Mouse (Mus musculus) right cerebral cortex, adult 18-20 months (tissue): Measurements from ENCODE around the gene Fam160a1.

Experiments
- DNase-seq: peaks from one replicate; pipeline ENCODE4 v3.0.0; 2022; ENCODE audit warnings: mixed read lengths

The Fam160a1 gene

DNA sequence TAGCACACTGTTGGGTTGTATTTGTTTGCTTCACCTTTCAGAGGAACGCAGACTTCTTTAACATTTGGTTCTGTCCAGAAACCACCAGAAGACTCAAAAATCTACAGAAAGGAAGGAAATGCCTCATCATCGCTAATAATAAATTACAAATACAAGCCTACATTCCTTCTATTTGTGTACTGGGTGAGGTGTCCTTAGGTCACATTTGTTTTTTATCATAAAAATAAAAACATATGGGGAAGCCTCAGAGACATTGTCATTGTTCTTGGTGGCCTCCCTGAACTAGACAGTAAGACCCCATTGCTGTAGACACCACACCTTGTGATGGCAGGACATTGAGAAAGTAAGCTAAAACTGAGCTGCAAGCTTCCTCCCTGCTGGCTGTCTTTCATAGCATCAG lies at the start of gene Fam160a1:
TSS of gene Fam160a1 (minus strand) at position 101 of the 400 bp plus-strand sequence.
- DNase-seq: no peak

DNA sequence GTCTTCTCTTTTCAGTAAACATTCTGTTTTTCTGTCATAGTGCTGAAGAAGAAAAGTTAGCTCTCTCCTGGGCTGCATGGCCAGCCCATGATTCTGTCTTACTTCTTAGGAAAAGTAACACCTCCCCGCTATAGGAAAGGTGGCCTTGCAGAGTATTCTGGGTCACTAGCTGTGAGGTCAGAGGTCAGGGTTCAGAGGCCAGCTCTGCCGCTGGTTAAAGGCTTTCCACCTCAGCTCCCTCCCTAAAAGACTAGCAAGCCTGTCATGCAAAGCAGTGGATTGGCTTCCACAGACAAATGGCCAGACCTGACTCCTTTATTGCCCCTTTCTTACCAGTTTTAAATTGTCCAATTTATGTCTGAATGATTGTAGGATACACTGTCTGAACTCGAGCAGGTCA lies 46.9 kb upstream of the Fam160a1 start:
- no peak for DNase-seq

DNA sequence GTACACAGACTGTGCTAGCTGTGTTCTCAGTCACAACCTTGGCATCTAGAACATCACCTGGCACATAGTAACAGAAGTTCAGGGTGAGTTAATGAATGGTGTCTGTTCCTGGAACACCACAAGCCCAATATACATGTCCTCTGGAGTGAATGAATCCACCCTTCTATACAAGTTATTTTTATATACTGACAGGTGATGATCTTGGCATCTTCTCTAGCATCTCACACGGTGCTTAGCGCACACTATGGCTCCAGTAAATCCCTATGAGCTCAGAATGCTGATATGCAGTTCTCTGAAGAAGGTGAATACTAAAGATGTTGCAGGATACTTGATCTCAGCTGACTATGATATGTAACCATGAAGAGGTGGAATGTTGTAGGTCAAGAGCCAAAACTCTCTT lies 45.8 kb upstream of the Fam160a1 start:
- DNase-seq: no peak

DNA sequence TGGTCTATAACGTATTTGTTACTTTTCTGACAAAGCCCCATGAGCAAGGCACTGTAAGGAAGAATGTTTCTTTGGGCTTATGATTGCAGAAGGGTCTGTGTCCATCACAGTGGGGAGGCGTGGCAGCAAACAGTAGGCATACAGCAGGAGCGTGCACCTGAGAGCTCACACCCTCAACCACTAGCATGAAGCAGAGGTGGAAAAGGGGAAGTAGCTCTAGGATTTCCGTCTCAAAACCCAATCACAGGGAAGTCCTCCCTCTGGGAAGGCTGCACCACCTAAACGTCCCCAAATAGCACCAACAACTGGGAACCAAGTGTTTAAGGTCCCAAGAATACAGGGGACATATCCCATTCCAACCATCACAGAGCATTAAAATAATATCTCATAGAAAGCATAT lies 43.9 kb upstream of the Fam160a1 start:
- no peak for DNase-seq

DNA sequence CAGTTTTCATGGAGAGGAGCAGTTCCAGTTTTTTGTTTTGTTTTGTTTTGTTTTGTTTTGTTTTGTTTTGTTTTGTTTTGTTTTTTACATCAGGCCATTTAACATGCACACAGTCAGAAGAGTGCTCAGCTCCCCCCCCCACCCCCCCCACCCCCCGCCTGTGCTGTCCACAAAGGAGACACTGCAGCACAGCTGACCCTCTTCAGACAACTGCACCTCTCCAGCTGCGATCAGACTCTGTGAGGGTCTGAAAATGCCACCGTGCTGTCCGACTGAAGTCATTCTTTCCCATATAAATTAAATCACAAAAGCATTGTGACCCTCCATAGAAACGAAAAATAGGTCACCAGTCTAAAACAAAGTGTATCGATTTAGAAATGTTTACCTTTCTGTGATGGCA lies 42.2 kb upstream of the Fam160a1 start:
- DNase-seq: no peak

DNA sequence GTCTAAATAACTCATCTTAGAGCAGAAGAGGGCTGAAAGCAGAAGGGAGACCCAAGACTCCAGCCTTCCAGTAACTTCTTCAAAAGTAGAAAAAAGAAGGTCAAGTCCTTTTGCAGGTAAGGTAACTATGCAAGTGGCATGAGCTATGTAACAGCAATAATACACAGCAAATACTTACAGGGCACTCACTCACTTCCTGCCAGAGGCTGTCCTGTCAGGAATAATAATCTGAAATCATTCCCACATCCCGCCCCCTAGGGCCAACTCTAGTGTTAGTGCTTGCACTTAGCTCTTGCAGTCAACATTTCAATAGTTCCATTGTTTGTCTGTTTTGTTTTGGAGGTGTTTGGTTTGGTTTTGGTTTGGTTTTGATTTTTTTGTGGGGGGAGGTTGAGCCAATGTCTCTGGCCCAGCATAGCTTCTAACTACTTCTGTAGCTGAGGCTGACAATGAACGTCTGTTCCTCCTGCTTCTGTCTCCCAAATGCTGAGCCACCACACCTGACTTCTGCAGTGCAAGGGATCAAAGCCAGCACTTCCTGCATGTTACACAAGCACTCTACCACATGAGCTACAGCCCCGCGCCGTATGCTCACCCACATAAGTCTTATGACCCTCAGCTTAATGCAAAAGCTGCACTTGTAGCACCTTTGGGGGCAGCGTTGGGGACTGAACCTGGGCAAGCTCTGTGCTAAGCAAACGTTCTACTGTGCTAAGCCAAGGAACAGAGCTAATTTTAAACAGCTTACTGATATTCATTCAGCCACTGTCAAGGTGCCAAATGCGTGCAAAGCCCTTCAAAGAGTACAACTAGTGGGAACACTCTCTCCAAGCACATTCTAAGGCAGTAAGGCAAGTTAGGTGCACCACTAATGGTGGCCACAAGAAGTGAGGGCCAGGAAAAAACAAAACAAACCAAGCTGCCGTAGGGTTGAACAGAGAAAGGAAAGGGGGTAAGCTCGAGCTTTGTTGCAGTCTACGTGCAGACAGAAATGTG lies 41.3 kb upstream of the Fam160a1 start:
- DNase-seq: peak; percentile 8

DNA sequence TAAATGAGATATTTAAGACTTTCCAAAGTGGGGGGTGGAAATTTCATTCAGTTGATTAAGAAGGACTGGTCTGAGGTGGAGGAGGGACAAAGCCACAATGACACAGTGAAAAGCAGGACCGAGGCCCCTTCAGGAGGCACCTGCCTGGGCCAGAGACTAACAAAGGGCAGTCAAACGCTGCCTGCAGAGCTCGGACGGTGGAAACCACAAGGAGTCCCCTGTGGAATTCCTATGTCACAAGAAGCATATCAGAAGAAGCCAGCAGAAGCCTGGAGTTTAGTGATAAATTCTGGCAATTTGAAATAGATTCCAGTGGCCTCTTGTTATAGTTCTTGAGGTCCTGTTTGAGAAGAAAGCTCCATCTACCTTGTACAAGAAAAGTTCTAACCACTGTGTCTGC lies 40.0 kb upstream of the Fam160a1 start:
- DNase-seq: no peak

DNA sequence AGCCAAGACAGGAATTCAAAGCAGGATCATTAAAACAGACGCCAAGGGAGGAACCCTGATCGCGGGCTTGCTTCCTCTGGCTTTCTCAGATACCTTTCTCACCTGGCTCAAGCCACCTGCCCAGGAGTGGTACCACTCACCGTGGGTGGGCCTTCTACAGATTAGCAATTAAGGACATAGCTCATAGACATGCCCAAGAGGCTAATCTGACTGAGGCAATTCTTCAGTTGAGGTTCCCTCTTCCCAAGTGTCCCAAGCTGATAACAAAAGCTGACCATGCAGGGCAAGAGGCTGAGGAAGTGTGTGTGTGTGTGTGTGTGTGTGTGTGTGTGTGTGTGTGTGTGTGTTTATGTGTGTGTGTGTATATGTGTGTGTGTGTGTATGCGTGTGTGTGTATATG lies 38.9 kb upstream of the Fam160a1 start:
- no peak for DNase-seq

DNA sequence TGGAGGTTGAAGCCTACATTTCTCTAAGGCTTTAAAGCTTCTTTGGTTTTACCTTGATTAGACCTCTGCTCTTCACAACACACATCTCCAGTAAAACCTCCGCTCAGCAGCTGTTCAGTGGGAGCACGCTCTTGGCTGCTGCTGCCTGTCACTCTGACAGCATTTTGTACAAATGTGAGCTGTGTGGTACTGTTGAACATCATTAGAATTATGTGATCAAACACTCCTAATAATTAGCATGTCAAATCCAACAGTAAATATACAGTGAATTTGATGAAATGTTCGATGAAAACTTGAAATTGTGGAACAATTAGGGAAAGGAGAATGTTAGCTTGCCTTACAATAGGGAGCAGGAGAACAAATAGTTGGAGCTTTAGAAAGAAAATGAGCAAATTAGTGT lies 38.0 kb upstream of the Fam160a1 start:
- no peak for DNase-seq

DNA sequence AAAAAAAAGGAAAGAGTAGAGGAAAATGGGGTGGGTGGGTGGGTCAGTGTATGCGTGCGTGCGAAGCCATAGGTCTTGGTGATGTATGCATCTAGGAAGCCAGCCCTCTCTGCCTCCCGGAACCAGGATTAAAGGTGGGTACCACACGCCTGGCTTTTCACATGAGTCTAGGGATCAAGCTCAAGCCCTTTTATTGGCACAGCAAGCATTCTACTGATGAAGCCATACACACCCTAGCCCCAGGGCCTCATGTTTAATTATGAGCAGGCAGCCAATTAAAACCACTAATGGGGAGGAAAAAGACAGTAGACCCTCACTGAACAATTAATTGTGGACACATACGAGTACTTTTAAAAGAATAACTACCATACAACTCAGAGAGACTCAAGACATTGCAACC lies 37.1 kb upstream of the Fam160a1 start:
- no peak for DNase-seq

DNA sequence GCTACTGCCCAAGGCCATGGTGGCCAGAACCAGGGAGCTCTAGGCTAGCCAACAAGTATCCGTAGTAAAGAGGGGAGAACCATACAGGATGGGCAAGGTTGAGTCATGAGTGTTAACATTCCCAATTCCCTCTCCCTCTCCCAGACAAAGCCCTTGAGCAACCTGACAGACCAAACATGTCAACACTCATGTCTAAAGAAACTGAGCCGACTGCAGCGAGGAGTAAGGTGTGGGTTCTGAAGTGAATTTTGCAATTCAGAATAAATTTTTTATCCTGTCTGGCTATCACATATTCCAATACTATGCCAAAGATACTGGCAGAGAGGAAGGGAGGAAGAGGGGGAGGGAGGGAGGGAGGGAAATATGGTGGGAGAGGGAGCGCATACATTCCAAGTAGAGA lies 36.6 kb upstream of the Fam160a1 start:
- no peak for DNase-seq

DNA sequence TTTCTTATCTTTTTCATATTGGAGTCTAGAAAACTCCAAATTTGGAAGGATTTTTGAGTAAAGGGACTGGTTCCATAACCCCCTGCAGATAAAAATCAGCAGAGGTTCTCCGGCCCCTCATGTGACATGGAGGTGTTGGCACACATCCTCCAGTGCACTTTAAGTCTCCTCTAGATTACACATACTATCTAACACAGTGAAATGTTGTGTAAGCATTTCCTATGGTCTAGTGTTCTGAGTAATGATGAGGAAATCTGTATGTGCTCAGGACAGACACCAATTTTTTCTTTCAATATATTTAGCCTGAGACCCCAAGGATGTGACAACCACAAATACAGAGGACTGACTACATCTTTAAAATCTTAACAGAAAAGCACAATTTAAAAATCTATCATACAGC lies 33.0 kb upstream of the Fam160a1 start:
- DNase-seq: no peak

DNA sequence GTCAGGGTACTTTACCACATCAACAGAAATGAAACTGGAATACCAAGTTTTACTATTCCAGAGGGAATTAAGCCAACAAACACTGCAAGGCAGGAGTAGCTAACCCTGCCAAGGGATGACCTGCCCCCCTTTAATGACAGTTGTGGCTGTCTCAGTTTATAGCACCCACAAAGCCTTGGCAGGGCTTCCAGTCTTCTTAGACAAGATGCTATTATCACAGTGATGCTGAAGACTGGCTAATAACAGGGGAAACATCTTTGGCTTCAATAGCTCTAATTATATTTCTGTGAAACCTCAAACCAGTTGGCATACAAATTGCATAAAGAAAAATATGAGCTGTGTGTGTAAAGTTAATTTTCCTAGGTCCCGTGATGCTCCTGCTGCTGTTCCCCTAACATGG lies 29.2 kb upstream of the Fam160a1 start:
- DNase-seq: no peak

DNA sequence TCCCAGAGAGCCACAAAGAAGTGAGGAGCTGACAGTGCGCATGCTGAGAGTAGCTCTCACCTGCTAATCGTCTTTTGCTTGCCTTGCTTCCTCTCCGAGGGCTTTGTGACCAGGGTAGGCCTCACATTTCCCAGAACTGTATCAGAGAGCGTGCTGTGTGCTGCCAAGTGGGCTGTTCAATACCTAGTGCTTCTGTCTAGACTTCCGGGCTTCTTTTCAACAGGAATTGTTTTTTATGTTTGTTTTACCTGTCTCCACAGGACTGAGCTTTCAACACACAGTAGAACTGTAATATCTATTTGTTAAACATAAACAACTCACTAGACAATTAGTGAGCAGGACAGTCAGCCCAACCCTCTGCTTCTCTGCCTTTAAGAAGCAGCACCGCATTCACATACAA lies 28.2 kb upstream of the Fam160a1 start:
- DNase-seq: no peak

DNA sequence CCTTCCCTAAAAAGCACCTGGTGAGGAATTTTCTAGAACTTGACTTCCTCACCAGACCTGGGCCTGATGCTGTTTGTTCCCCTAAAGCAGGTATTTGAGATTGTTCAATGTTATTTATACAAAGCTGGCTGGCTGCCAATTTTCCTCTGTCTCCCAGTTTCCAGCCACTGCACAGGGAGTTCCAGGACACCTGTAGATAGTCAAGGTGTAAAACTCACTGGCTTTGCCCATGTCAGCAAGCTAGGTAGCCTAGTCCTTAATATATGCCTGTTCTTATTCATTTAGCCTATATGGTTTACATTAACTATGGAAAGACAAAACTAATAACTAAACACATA lies 25.8 kb upstream of the Fam160a1 start:
- DNase-seq: no peak

DNA sequence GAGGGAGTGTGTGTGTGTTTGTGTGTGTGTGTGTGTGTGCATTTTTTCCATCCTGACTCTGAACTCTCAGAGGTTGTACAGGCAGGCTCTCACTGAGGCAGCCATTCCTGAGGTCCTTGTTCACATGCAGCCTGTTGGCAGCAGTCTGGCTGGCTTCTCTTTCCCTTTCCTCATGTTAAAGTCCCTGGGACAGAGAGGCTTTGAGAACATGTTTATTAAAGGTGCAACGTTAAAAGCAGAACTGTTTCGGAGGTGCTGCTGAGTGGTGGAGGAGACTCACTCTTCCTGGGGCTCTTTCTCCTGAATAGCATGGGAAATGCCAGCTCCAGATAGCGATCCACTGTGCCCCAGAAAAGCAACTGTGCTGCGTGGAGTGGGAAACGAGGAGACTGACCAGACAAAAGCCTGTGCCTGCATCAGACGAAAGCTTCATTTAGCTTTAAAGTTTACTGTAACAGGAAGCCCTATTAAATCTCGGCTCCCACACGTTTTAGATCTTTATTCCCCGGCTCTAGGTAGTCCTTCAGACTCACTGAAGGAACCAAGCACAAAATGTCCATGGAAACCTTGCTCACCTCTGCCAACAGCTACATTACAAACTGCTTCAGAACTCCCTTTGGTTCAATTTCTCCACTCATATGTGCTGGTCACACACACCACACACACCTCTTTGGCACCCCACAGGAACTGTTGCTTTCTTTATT lies 25.2 kb upstream of the Fam160a1 start:
- no peak for DNase-seq

DNA sequence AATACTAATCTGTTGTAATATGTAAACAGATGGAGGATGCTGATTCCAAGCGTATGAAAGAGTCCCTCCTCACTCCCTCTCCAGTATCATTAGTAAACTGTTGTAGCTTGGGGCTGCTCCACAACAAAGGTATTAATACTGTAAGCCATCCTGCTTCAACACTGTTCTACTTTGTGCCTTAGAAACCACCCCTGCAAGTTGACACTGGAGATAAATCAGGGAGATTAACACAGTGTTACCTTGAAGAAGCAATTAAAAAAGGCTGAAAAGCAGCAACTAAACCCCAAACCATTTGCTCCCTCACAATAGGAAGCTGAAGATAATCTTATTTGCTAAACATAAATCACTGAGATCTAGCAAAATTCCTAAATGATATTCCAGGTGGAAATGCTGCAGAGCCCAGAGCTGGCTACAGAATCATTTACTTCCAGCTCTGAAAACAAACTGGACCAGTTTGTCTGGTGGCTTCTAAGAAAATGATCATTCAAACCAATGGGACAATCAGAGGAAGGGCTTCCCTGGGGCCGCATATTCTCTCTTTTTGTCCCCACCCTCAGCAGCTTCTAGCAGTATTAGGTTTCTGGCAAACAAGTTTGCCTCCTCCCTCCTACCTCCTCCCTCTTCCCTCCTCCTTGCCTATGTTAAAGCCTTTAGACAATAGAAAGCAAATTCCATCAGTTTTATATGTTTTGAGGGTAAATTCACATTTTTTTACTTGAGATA lies 24.5 kb upstream of the Fam160a1 start:
- DNase-seq: no peak

DNA sequence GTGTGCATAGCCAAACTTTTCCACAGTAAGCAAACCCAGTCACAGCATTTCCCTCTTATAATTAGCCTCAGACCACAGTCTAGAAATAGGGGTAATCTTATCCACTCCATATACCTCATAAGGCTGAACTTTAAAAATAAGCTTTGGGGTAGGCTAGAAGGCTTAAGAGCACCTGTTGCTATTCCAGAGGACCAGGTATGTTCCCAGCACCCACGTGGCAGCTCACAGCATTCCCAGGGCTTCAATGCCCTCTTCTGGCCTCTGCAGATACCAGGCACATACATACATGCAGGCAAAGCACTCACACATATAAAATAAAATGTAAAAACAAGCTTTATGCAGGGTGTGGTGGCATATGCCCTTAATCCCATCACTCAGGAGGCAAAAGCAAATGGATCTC lies 16.5 kb upstream of the Fam160a1 start:
- DNase-seq: no peak

DNA sequence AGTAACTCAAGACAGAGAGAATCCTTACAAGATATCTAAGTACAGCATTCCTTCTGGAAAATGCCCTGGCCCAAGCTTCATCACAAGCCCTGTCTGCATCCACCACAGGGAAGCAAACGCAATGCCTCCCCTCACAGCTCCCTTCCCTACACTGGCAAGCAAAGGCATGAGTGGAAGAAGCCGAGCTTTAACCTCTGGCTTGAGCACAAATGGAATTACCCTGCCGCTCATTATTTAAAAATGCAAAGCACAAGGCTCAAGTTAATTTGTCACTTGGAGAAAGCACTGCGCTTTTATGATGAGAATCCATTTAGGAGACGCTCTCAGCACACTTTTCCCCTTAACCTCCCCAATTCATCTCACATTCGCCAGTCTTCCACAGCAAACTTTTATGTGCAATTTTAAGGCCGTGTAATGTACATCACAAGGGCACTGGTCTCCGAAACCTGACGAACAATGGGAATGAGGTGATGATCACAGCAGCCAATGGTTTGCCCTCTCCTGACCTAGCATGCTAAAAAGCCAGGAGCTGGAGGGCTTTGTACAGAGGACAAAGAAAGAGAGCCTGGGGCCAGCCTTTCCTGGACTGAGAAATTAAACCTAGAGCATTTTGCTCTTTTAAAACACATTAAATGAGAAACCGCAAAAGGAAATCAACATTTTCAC lies 15.5 kb upstream of the Fam160a1 start:
- DNase-seq: no peak

DNA sequence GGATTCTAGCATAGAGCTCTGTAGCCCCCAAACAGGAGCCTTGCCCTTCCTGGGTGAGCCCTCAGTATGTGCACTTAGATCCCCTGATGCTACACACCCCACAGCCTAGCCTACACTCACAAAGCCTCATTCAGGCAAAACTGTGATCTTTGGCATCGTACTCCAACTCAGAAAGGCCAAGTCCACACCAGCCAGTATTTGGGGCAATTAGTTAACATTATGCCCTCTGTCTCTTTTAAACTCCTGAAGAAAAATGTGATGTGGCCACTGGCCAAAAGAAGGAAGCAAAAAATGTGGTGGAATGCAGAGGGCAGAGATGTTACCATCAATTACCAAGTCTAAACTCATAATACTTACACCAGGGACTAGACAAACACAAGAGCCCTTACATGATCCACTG lies 14.7 kb upstream of the Fam160a1 start:
- DNase-seq: no peak

DNA sequence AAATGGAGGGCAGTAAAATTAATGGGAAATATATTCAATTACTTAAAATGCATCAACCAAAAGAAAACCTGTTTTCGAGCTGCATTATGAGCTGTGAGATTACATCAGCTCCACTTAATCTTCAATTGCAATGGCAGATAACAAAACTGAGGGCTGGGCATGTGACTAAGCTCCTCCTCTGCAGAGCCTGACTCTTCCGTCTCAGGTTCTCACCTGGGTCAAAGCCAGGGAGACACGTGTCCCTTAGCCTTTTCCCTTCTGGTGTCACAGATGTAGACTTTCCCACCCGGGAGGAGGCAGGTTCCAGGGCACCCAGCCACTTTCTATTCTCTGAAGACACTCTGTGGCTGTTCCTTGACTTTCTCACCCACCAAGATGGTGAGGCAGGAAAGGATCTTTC lies 12.0 kb upstream of the Fam160a1 start:
- DNase-seq: no peak

DNA sequence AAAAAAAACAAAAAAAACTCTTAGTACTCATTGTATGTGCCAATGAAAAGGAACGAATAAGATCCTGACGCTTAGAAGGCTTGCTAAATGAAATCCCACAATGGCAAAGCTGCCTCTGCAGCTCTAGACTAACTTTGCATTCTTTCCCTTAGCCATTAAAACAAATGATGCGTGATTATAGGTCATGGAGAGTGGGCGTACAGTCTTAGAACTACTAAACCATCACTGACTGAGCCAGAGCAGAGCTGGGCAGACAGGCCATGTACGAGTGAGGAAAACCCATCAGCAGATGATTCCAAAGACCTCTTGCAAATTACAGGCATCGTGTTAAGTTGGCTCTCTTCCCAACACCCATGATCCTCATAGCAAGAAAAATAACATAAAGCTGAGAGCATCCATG lies 10.7 kb upstream of the Fam160a1 start:
- no peak for DNase-seq

DNA sequence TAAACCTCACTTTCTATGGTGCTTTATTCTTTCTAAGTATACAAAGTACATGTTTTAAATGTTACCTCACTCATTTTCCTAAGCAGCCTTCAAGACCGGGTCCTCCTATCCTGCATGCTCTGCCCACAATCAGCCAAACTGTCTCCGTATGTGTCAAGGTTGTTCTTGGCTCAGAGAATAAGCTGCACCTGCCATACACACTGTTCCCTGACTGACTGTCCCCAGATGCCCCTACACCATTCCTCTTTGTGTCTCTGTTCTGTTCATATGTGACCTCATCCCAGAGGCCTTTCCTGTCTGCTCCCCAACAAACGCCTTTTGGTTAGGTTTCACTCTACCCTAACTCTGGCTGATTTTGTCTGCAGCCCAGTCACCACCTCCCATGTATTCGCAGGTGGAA lies 10.2 kb upstream of the Fam160a1 start:
- no peak for DNase-seq
